Comparison of ENCODE assay signal across 21 mouse cellular contexts in the genomic region with DNA sequence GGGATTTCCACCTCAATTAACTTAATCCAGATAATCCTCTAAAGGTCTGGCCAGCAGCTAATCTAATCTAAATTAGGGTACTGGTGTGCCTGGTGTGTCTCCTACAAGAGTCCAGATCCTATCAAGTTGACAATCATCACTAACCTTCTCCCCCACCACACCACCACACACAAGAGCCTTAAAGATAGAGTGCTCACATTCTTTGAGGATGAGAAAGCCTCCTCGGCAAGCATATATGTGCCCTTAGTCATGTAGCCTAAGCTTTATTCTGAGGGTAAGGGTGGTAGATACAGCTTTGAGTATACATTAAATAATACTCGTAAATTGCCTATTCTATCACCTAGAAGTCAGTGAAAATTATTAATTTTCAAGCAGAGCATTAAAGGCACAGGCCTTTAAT. TPM values are rescaled to one million over a fixed set of nuclear protein-coding genes. Genes with fewer than 3 reads are reported as not detected.
A peak's percentile ranks its signal among the peaks of the same experiment; 100 is the strongest.
DNase-seq lines count a peak whose midpoint lies in the region; ATAC-seq and TF ChIP-seq lines count a peak whose summit lies in the region.
"Had no signal": no experiment of that assay in that cellular context is flagged by ENCODE, and none has a peak within 500 bp of the region (broad histone marks: within the 10 kb centered on the region; RNA-seq: fewer than 3 reads in every experiment).

No protein-coding gene starts in this region.

- H3K36me3 ChIP-seq in heart, embryonic 10.5 days: no peaks in the 10 kb centered on the region
- H3K36me3 ChIP-seq in intestine, embryonic 14.5 days (ENCODE audit: control insufficient read depth, insufficient read depth, low read length): no peaks in the 10 kb centered on the region
- no peaks in the 10 kb centered on the region for H3K36me3 ChIP-seq in intestine, embryonic 16.5 days (ENCODE audit: control insufficient read depth, insufficient read depth, low read length)
- no peaks in the 10 kb centered on the region for H3K36me3 ChIP-seq in C2C12 (ENCODE audit: control insufficient read depth, insufficient read depth)
- no peaks in the 10 kb centered on the region for H3K36me3 ChIP-seq in liver, embryonic 13.5 days
- H3K36me3 ChIP-seq in neural tube, embryonic 15.5 days: no peaks in the 10 kb centered on the region
- H3K36me3 ChIP-seq: hindbrain, embryonic 13.5 days; intestine, embryonic 15.5 days; kidney, embryonic 15.5 days had no signal

- no peak for TF ChIP-seq CTCF in C2C12 (IDR thresholded peaks at IDR 0.05; ENCODE audit: control insufficient read depth, insufficient read depth, insufficient read length)

- no peaks in the 10 kb centered on the region for H3K9me3 ChIP-seq in heart, embryonic 10.5 days
- H3K9me3 ChIP-seq in intestine, embryonic 14.5 days (ENCODE audit: control insufficient read depth, low read length): no peaks in the 10 kb centered on the region
- no peaks in the 10 kb centered on the region for H3K9me3 ChIP-seq in intestine, embryonic 16.5 days (ENCODE audit: control insufficient read depth, low read length)
- no peaks in the 10 kb centered on the region for H3K9me3 ChIP-seq in liver, embryonic 13.5 days (replicated peaks)
- H3K9me3 ChIP-seq in neural tube, embryonic 15.5 days (replicated peaks): no peaks in the 10 kb centered on the region
- H3K9me3 ChIP-seq: hindbrain, embryonic 13.5 days; intestine, embryonic 15.5 days; kidney, embryonic 15.5 days had no signal

- H3K4me3 ChIP-seq in heart, embryonic 10.5 days: no peak overlapping the region
- H3K4me3 ChIP-seq in intestine, embryonic 14.5 days (ENCODE audit: low read depth, low read length): no peak overlapping the region
- no peak overlapping the region for H3K4me3 ChIP-seq in intestine, embryonic 16.5 days (ENCODE audit: low read length)
- no peak overlapping the region for H3K4me3 ChIP-seq in C2C12 (ENCODE audit: insufficient read depth, poor library complexity, severe bottlenecking)
- no peak overlapping the region for H3K4me3 ChIP-seq in liver, embryonic 13.5 days (replicated peaks)
- H3K4me3 ChIP-seq in neural tube, embryonic 15.5 days (replicated peaks): no peak overlapping the region
- H3K4me3 ChIP-seq: hindbrain, embryonic 13.5 days; intestine, embryonic 15.5 days; kidney, embryonic 15.5 days had no signal

- H3K79me3 ChIP-seq in C2C12 (ENCODE audit: low read depth): no peaks in the 10 kb centered on the region

- peaks cover 83% of the 10 kb centered on the region for H3K4me1 ChIP-seq in heart, embryonic 10.5 days
- H3K4me1 ChIP-seq in intestine, embryonic 14.5 days (replicated peaks; ENCODE audit: control insufficient read depth, insufficient read depth, low read length): peaks cover 22% of the 10 kb centered on the region
- peaks cover 19% of the 10 kb centered on the region for H3K4me1 ChIP-seq in intestine, embryonic 16.5 days (ENCODE audit: control insufficient read depth, insufficient read depth, low read length)
- H3K4me1 ChIP-seq in liver, embryonic 13.5 days (replicated peaks): peaks cover 91% of the 10 kb centered on the region
- H3K4me1 ChIP-seq in neural tube, embryonic 15.5 days: peaks cover 24% of the 10 kb centered on the region

- H3K27me3 ChIP-seq in heart, embryonic 10.5 days (ENCODE audit: insufficient read depth, poor library complexity, severe bottlenecking): no peaks in the 10 kb centered on the region
- no peaks in the 10 kb centered on the region for H3K27me3 ChIP-seq in intestine, embryonic 14.5 days (replicated peaks; ENCODE audit: control insufficient read depth, insufficient read depth, low read length)
- no peaks in the 10 kb centered on the region for H3K27me3 ChIP-seq in intestine, embryonic 16.5 days (replicated peaks; ENCODE audit: control insufficient read depth, insufficient read depth, low read length)
- H3K27me3 ChIP-seq in C2C12 (ENCODE audit: control insufficient read depth, insufficient read depth, insufficient read length): no peaks in the 10 kb centered on the region
- H3K27me3 ChIP-seq in liver, embryonic 13.5 days: peaks cover 10% of the 10 kb centered on the region; the same call in 1 of the 2 replicates
- no peaks in the 10 kb centered on the region for H3K27me3 ChIP-seq in neural tube, embryonic 15.5 days (replicated peaks)
- H3K27me3 ChIP-seq: hindbrain, embryonic 13.5 days; intestine, embryonic 15.5 days; kidney, embryonic 15.5 days; Patski had no signal

- no peaks in the 10 kb centered on the region for H3K79me2 ChIP-seq in C2C12 (ENCODE audit: control insufficient read depth, insufficient read depth)

- peak; percentile 69 for DNase-seq in heart, embryonic 10.5 days (ENCODE audit: low spot score)
- no peak for DNase-seq in heart, postnatal 10 days
- peak; percentile 47 for DNase-seq in intestine, embryonic 14.5 days (ENCODE audit: low spot score)
- no peak for DNase-seq in liver, embryonic 13.5 days
- DNase-seq in Muller cell, postnatal 12 days (ENCODE audit: inconsistent ontology term): no peak
- DNase-seq: adrenal gland, postnatal 10 days; B cell, adult 2 months; cerebellum, adult 9-10 months; forebrain, postnatal 0 days; lung, adult 2 months; right cerebral cortex, postnatal 4 days had no signal

- WGBS in heart, embryonic 10.5 days: 28% methylated on average over 2 of the region's 2 CpGs
- 50% methylated on average over 2 of the region's 2 CpGs for WGBS in intestine, embryonic 14.5 days
- WGBS in intestine, embryonic 16.5 days: 61% methylated on average over 2 of the region's 2 CpGs
- 42% methylated on average over 2 of the region's 2 CpGs for WGBS in liver, embryonic 13.5 days (ENCODE audit: insufficient replicate concordance)
- 94% methylated on average over 2 of the region's 2 CpGs for WGBS in neural tube, embryonic 15.5 days

- H3K9ac ChIP-seq in intestine, embryonic 14.5 days (ENCODE audit: low read length): no peak overlapping the region
- no peak overlapping the region for H3K9ac ChIP-seq in intestine, embryonic 16.5 days (ENCODE audit: low read depth, low read length)
- peak overlapping the region; percentile 54 for H3K9ac ChIP-seq in liver, embryonic 13.5 days
- no peak overlapping the region for H3K9ac ChIP-seq in neural tube, embryonic 15.5 days (replicated peaks)
- H3K9ac ChIP-seq: forebrain, postnatal 0 days; hindbrain, embryonic 13.5 days; intestine, embryonic 15.5 days; kidney, embryonic 15.5 days had no signal

- H3K27ac ChIP-seq in heart, embryonic 10.5 days: peak overlapping the region; percentile 98
- H3K27ac ChIP-seq in intestine, embryonic 14.5 days (ENCODE audit: low read depth): no peak overlapping the region
- H3K27ac ChIP-seq in intestine, embryonic 16.5 days (ENCODE audit: low read length): no peak overlapping the region
- H3K27ac ChIP-seq in liver, embryonic 13.5 days: peak overlapping the region; percentile 92
- no peak overlapping the region for H3K27ac ChIP-seq in neural tube, embryonic 15.5 days (replicated peaks)
- H3K27ac ChIP-seq: hindbrain, embryonic 13.5 days; intestine, embryonic 15.5 days; kidney, embryonic 15.5 days; stomach, postnatal 0 days had no signal

- no peak overlapping the region for H3ac ChIP-seq in C2C12 (ENCODE audit: control insufficient read depth, insufficient read length, low read depth)

- no peak for ATAC-seq in intestine, embryonic 14.5 days (replicated peaks; ENCODE audit: low FRiP score, low TSS enrichment, low read depth)
- no peak for ATAC-seq in intestine, embryonic 16.5 days
- ATAC-seq in liver, embryonic 13.5 days (ENCODE audit: low read depth): no peak
- no peak for ATAC-seq in neural tube, embryonic 15.5 days (ENCODE audit: low FRiP score)
- ATAC-seq: forebrain, postnatal 0 days; intestine, embryonic 15.5 days; Patski had no signal

- intact Hi-C loops in heart, postnatal 10 days (cut with DNase I): no loop called here

- H3K4me2 ChIP-seq in intestine, embryonic 14.5 days (ENCODE audit: low read length): no peak overlapping the region
- H3K4me2 ChIP-seq in intestine, embryonic 16.5 days (ENCODE audit: low read depth, low read length): no peak overlapping the region
- H3K4me2 ChIP-seq in liver, embryonic 13.5 days: peak overlapping the region; percentile 51; the same call in 1 of the 2 replicates
- no peak overlapping the region for H3K4me2 ChIP-seq in neural tube, embryonic 15.5 days
- H3K4me2 ChIP-seq: hindbrain, embryonic 13.5 days; intestine, embryonic 15.5 days; kidney, embryonic 15.5 days; midbrain, embryonic 11.5 days had no signal

TF ChIP-seq in C2C12, 6 proteins besides CTCF, POLR2A, EP300 and RAD21:
- peak; percentile 45 for TF ChIP-seq FOSL1 (IDR thresholded peaks at IDR 0.05; ENCODE audit: insufficient read depth, low read length, poor library complexity, severe bottlenecking)
- TF ChIP-seq USF1 (IDR thresholded peaks at IDR 0.05; ENCODE audit: low read depth): no peak
- no peak for TF ChIP-seq CEBPB (IDR thresholded peaks at IDR 0.05; ENCODE audit: low read depth)

RNA-seq across cellular contexts. Expression of a gene that starts 32.0 kb away (rescaled TPM):
- 94.9 and 96.4 TPM in 2 replicates for polyA plus RNA-seq in heart, embryonic 10.5 days (2016; fragmentation: Nextera tagmentation; extraction: Ambion mirVana)
- total RNA-seq in heart, postnatal 10 days (2021): 1 to 10 TPM; 5.6 to 6.7 TPM
- polyA plus RNA-seq in intestine, embryonic 14.5 days (2014; fragmentation: Nextera tagmentation; extraction: Ambion mirVana): 61.7 and 63.7 TPM in 2 replicates
- 38.1 and 40.4 TPM in 2 replicates for polyA plus RNA-seq in intestine, embryonic 16.5 days (2015; fragmentation: Nextera tagmentation; extraction: Ambion mirVana)
- 19.3 TPM for polyA plus RNA-seq in C2C12 (2012; fragmentation: generic; extraction: Trizol)
- polyA plus RNA-seq in liver, embryonic 13.5 days (2015; fragmentation: Nextera tagmentation; extraction: Ambion mirVana): 107 and 133 TPM in 2 replicates
- 8.7 and 19.6 TPM in 2 replicates for polyA plus RNA-seq in neural tube, embryonic 15.5 days (2015; fragmentation: Nextera tagmentation; extraction: Ambion mirVana)

RNA-seq across cellular contexts. Expression of a gene that starts 57.2 kb away (rescaled TPM):
- 34.5 and 42.8 TPM in 2 replicates for polyA plus RNA-seq in heart, embryonic 10.5 days (2016; fragmentation: Nextera tagmentation; extraction: Ambion mirVana)
- 10 to 100 TPM; 11.0 to 11.9 TPM for total RNA-seq in heart, postnatal 10 days (2021)
- 34.8 and 37.3 TPM in 2 replicates for polyA plus RNA-seq in intestine, embryonic 14.5 days (2014; fragmentation: Nextera tagmentation; extraction: Ambion mirVana)
- polyA plus RNA-seq in intestine, embryonic 16.5 days (2015; fragmentation: Nextera tagmentation; extraction: Ambion mirVana): 44.0 and 44.7 TPM in 2 replicates
- 0.48 TPM for polyA plus RNA-seq in C2C12 (2012; fragmentation: generic; extraction: Trizol)
- 9.7 and 11.3 TPM in 2 replicates for polyA plus RNA-seq in liver, embryonic 13.5 days (2015; fragmentation: Nextera tagmentation; extraction: Ambion mirVana)
- 4.7 and 5.5 TPM in 2 replicates for polyA plus RNA-seq in neural tube, embryonic 15.5 days (2015; fragmentation: Nextera tagmentation; extraction: Ambion mirVana)
- total RNA-seq: common myeloid progenitor, adult 5-6 weeks had no signal

Comparison
In these comparisons a context has a peak if more than half of its experiments do, and no peak if none do; other contexts are left out.
1. DNase-seq: peak in heart, embryonic 10.5 days (single experiment) and intestine, embryonic 14.5 days (single experiment); none in heart, postnatal 10 days (0 of 2), liver, embryonic 13.5 days (single experiment) and Muller cell, postnatal 12 days (single experiment).
2. H3K27ac ChIP-seq: peak in heart, embryonic 10.5 days (single experiment) and liver, embryonic 13.5 days (single experiment); none in intestine, embryonic 14.5 days (single experiment), intestine, embryonic 16.5 days (single experiment) and neural tube, embryonic 15.5 days (single experiment).